12 mouse cellular contexts compared by ENCODE assay signal in the genomic region with DNA sequence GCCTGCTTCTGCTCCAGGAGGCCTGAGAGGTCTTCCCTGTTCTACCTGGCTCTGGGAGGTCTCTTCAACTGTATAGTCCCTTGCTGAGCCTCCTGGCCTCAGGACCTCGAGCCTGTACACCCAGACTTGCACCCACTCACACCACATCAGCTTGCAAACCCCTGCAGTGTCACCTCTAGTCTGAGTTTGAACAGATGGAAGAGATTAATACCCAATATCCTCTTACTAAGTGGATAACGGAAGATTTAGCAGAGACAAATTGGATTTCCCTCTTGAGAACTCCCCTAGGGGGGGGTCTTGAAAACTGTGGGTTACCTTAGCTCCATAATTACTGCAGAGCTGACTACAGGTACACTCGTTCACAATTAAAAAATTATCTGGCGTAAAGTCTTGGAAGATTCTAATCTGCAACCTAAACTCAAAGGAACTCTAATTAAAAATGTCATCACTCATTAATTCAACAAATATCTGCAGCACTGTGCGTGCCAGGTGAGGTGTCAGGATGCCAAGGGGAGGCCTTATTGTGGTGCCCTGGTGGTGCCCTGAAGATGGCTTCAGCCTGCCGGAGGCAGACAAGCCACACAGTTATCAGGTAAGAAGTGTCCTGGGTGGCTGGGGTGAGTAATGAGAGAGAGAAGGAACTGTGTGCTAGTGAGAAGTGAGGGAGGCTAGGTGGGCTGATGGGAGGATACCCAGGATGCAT. TPM values are rescaled to one million over a fixed set of nuclear protein-coding genes. Genes with fewer than 3 reads are reported as not detected.
DNase-seq lines count a peak whose midpoint lies in the region; ATAC-seq lines count a peak whose summit lies in the region.
"Had no signal": no experiment of that assay in that cellular context is flagged by ENCODE, and none has a peak within 500 bp of the region (broad histone marks: within the 10 kb centered on the region; RNA-seq: fewer than 3 reads in every experiment).

No protein-coding gene starts in this region.

- H3K36me3 ChIP-seq in hindbrain, embryonic 10.5 days, result no peaks in the 10 kb centered on the region
- no peaks in the 10 kb centered on the region for H3K36me3 ChIP-seq in hindbrain, embryonic 11.5 days (ENCODE audit: control insufficient read depth, insufficient read depth, low read length)
- no peaks in the 10 kb centered on the region for H3K36me3 ChIP-seq in lung, embryonic 16.5 days (ENCODE audit: control insufficient read depth, insufficient read depth, low read length)
- H3K36me3 ChIP-seq in forebrain, embryonic 13.5 days (ENCODE audit: poor library complexity, severe bottlenecking), result no peaks in the 10 kb centered on the region
- H3K36me3 ChIP-seq in midbrain, embryonic 13.5 days, result no peaks in the 10 kb centered on the region

- no peak for DNase-seq in hindbrain, embryonic 10.5 days (ENCODE audit: low spot score)
- no peak for DNase-seq in hindbrain, embryonic 11.5 days (ENCODE audit: low spot score)
- DNase-seq in lung, postnatal 10 days, result no peak
- no peak for DNase-seq in thymus, postnatal 10 days (ENCODE audit: low spot score in 2 of 2)
- DNase-seq in adrenal gland, postnatal 4 days (ENCODE audit: low spot score in 2 of 2), result no peak
- DNase-seq: cerebellum, adult 9-10 months; gastrocnemius, postnatal 10 days; heart, postnatal 36 days had no signal

- ATAC-seq in hindbrain, embryonic 11.5 days (ENCODE audit: low FRiP score), result no peak
- no peak for ATAC-seq in lung, embryonic 16.5 days (ENCODE audit: low read depth)
- no peak for ATAC-seq in forebrain, embryonic 13.5 days
- no peak for ATAC-seq in midbrain, embryonic 13.5 days

- no peak overlapping the region for H3K9ac ChIP-seq in hindbrain, embryonic 11.5 days (ENCODE audit: low read depth, low read length)
- no peak overlapping the region; the same call in 1 of the 2 replicates for H3K9ac ChIP-seq in lung, embryonic 16.5 days (ENCODE audit: low read length)
- peak overlapping the region; percentile 5; the same call in 1 of the 2 replicates for H3K9ac ChIP-seq in forebrain, embryonic 13.5 days
- no peak overlapping the region for H3K9ac ChIP-seq in midbrain, embryonic 13.5 days (replicated peaks)
- H3K9ac ChIP-seq: liver, embryonic 14.5 days had no signal

- no peak overlapping the region for H3K4me2 ChIP-seq in hindbrain, embryonic 11.5 days (replicated peaks; ENCODE audit: low read depth, low read length)
- no peak overlapping the region for H3K4me2 ChIP-seq in lung, embryonic 16.5 days (ENCODE audit: low read depth, low read length)
- H3K4me2 ChIP-seq in forebrain, embryonic 13.5 days, result peak overlapping the region; percentile 36
- H3K4me2 ChIP-seq in midbrain, embryonic 13.5 days (replicated peaks), result no peak overlapping the region

- no peak overlapping the region for H3K4me3 ChIP-seq in hindbrain, embryonic 10.5 days
- no peak overlapping the region for H3K4me3 ChIP-seq in hindbrain, embryonic 11.5 days (ENCODE audit: low read depth, low read length)
- no peak overlapping the region for H3K4me3 ChIP-seq in lung, embryonic 16.5 days (ENCODE audit: low read length)
- H3K4me3 ChIP-seq in forebrain, embryonic 13.5 days, result no peak overlapping the region
- no peak overlapping the region for H3K4me3 ChIP-seq in midbrain, embryonic 13.5 days (replicated peaks)

- H3K4me1 ChIP-seq in hindbrain, embryonic 10.5 days (replicated peaks), result peaks cover 86% of the 10 kb centered on the region
- H3K4me1 ChIP-seq in hindbrain, embryonic 11.5 days (replicated peaks; ENCODE audit: control insufficient read depth, insufficient read depth, low read length), result peaks cover 14% of the 10 kb centered on the region
- H3K4me1 ChIP-seq in lung, embryonic 16.5 days (replicated peaks; ENCODE audit: control insufficient read depth, insufficient read depth, low read length), result peaks cover 44% of the 10 kb centered on the region
- peaks cover 92% of the 10 kb centered on the region for H3K4me1 ChIP-seq in forebrain, embryonic 13.5 days
- peaks cover 55% of the 10 kb centered on the region for H3K4me1 ChIP-seq in midbrain, embryonic 13.5 days (replicated peaks)

- H3K9me3 ChIP-seq in hindbrain, embryonic 10.5 days, result no peaks in the 10 kb centered on the region
- H3K9me3 ChIP-seq in hindbrain, embryonic 11.5 days (ENCODE audit: control insufficient read depth, low read length), result no peaks in the 10 kb centered on the region
- no peaks in the 10 kb centered on the region for H3K9me3 ChIP-seq in lung, embryonic 16.5 days (ENCODE audit: control insufficient read depth, low read length)
- H3K9me3 ChIP-seq in forebrain, embryonic 13.5 days (replicated peaks), result no peaks in the 10 kb centered on the region
- H3K9me3 ChIP-seq in midbrain, embryonic 13.5 days, result no peaks in the 10 kb centered on the region

- H3K27ac ChIP-seq in hindbrain, embryonic 10.5 days, result peak overlapping the region; percentile 81
- no peak overlapping the region for H3K27ac ChIP-seq in hindbrain, embryonic 11.5 days (ENCODE audit: low read depth, low read length)
- peak overlapping the region; percentile 95 for H3K27ac ChIP-seq in lung, embryonic 16.5 days (ENCODE audit: low read length)
- H3K27ac ChIP-seq in forebrain, embryonic 13.5 days, result peak overlapping the region; percentile 99
- H3K27ac ChIP-seq in midbrain, embryonic 13.5 days, result peak overlapping the region; percentile 81
- H3K27ac ChIP-seq: liver, embryonic 14.5 days had no signal

- WGBS in hindbrain, embryonic 10.5 days, result 80% methylated on average over 6 of the region's 6 CpGs
- 77% methylated on average over 6 of the region's 6 CpGs for WGBS in hindbrain, embryonic 11.5 days
- WGBS in lung, embryonic 16.5 days, result 67% methylated on average over 6 of the region's 6 CpGs
- 57% methylated on average over 6 of the region's 6 CpGs for WGBS in forebrain, embryonic 13.5 days
- 70% methylated on average over 6 of the region's 6 CpGs for whole genome bisulfite sequencing in midbrain, embryonic 13.5 days

- H3K27me3 ChIP-seq in hindbrain, embryonic 10.5 days (ENCODE audit: insufficient read depth, poor library complexity, severe bottlenecking), result peaks cover 32% of the 10 kb centered on the region
- no peaks in the 10 kb centered on the region for H3K27me3 ChIP-seq in hindbrain, embryonic 11.5 days (ENCODE audit: control insufficient read depth, insufficient read depth, low read length)
- H3K27me3 ChIP-seq in lung, embryonic 16.5 days (ENCODE audit: control insufficient read depth, insufficient read depth, low read depth, low read length), result no peaks in the 10 kb centered on the region
- H3K27me3 ChIP-seq in forebrain, embryonic 13.5 days, result no peaks in the 10 kb centered on the region
- H3K27me3 ChIP-seq in midbrain, embryonic 13.5 days, result no peaks in the 10 kb centered on the region

RNA-seq across cellular contexts. Expression of gene Celsr1, which starts 38.5 kb away (rescaled TPM):
- polyA plus RNA-seq in hindbrain, embryonic 10.5 days (2016; fragmentation: Nextera tagmentation; extraction: Ambion mirVana), result 3.4 and 3.6 TPM in 2 replicates
- polyA plus RNA-seq in hindbrain, embryonic 11.5 days (2014; fragmentation: Nextera tagmentation; extraction: Ambion mirVana), result 4.6 and 5.1 TPM in 2 replicates
- 3.5 and 3.6 TPM in 2 replicates for polyA plus RNA-seq in lung, embryonic 16.5 days (2015; fragmentation: Nextera tagmentation; extraction: Ambion mirVana)
- 6.6 and 7.1 TPM in 2 replicates for polyA plus RNA-seq in forebrain, embryonic 13.5 days (2015; fragmentation: Nextera tagmentation; extraction: Ambion mirVana)
- 2.0 and 2.7 TPM in 2 replicates for polyA plus RNA-seq in midbrain, embryonic 13.5 days (2015; fragmentation: Nextera tagmentation; extraction: Ambion mirVana)
- total RNA-seq in adrenal gland, postnatal 4 days (2021), result 10 to 100 TPM; 11.0 to 14.8 TPM
